Mouse (Mus musculus): ENCODE measurements at regions not wholly inside any gene's neighbourhood (a gene's known extent, or its start where the extent isn't known, plus 50 kb on each side); places are given as distances from the start of the nearest gene placed in this dataset.

DNA sequence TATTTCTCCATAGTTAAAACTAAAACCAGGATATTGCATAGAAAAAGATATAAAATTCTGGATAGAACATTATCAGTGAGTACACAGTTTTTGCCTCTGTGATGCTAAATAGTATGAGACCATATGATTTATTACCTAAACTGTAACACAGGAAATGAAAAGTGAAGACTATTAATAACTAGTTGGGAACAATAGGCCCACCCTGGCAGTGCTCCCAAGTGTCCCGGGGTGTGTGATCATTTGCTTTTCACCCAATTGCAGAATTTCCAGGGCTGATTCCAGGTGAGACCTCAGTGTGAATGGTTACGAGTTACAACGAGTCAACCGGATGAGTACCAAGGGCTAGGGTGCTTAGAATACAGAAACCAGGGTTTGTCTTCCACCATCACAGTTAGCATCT, 172.6 kb upstream of the Tars start:
- Histone ChIP-seq H3K4me2 (replicated peaks; ENCODE audit: low read depth, low read length) (no peak overlapping the region), H3K4me1 (ENCODE audit: insufficient read depth, low read depth, low read length) (no peaks in the 10 kb centered on the region), H3K9me3 (ENCODE audit: low read length) (no peaks in the 10 kb centered on the region), H3K27ac (ENCODE audit: low read length) (no peak overlapping the region), H3K36me3 (ENCODE audit: insufficient read depth, low read length) (no peaks in the 10 kb centered on the region), H3K9ac (replicated peaks; ENCODE audit: low read depth) (no peak overlapping the region), H3K27me3 (replicated peaks; ENCODE audit: insufficient read depth, low read length) (no peaks in the 10 kb centered on the region), H3K4me3 (ENCODE audit: low read depth, low read length) (no peak overlapping the region)
- TF ChIP-seq CTCF (IDR thresholded peaks at IDR 0.05): no peak
- TF ChIP-seq EP300 (IDR thresholded peaks at IDR 0.05): no peak
- DNase-seq (ENCODE audit: low spot score) (no peak), ATAC-seq (peak; percentile 37; the same call in 1 of the 2 replicates)
- WGBS: 65% methylated on average over 4 of the region's 4 CpGs

DNA sequence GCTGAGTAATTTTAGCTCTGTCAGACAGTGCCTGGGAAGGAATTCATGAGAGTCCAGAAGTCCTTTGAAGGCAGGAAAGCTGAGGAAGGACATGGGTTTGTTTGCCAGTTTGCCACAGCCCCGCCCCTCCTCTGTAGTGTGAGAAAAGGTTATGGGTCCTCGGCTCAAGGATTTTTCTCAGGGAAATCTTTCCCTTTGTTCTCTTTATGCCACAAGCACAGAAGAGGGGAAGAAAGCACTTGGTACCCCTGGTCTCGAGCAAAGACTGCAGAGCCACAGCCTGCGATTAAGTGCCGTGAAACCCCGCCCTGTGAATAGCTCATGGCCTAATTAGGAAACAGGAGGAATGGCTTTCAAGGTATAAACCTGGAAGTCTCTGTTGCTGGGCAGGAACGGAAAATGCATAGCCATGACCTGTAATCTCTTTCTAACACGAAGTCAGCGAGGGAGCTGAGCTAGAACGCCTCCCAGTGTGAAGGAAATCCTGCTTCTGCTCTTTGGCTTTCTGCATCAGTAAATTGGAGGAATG, 166.1 kb upstream of the Tars start:
- Histone ChIP-seq H3K27ac (ENCODE audit: low read length) (0 out of 2 replicates have a peak overlapping the region, but pooled peaks have one; percentile 11), H3K4me3 (ENCODE audit: low read depth, low read length) (no peak overlapping the region), H3K9ac (replicated peaks; ENCODE audit: low read depth) (no peak overlapping the region), H3K36me3 (ENCODE audit: insufficient read depth, low read length) (no peaks in the 10 kb centered on the region), H3K9me3 (ENCODE audit: low read length) (no peaks in the 10 kb centered on the region), H3K4me2 (replicated peaks; ENCODE audit: low read depth, low read length) (no peak overlapping the region; the same call in 1 of the 2 replicates), H3K4me1 (ENCODE audit: insufficient read depth, low read depth, low read length) (no peaks in the 10 kb centered on the region), H3K27me3 (replicated peaks; ENCODE audit: insufficient read depth, low read length) (no peaks in the 10 kb centered on the region)
- TF ChIP-seq EP300 (IDR thresholded peaks at IDR 0.05): 0 out of 2 replicates have a peak, but pooled peaks have one; percentile 11
- no peak for TF ChIP-seq CTCF (IDR thresholded peaks at IDR 0.05)
- DNase-seq (ENCODE audit: low spot score): peak; percentile 19
- peak; percentile 52 for ATAC-seq
- WGBS: 23% methylated on average over 10 of the region's 10 CpGs

DNA sequence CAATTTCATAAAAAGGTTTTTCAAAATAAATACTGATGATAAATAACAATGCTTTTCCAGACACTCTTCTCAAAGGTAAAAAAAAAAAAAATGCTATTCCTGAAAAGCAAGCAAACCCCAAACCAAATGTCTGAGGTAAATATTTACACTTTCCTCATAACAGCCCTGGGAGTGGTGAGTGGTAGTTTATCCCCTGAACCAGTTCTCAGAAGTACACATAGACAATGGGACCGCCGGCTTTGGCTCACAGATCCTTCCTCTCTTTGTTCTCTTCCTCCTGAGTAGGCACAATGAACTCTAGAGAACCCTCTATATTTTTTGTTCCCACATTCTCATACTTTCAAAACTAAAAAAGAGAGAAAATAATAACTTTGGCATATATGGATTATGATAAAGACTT, 153.1 kb upstream of the Tars start:
- DNase-seq (ENCODE audit: low spot score) (peak; percentile 42), ATAC-seq (peak; percentile 75)
- Histone ChIP-seq H3K4me3 (ENCODE audit: low read depth, low read length) (no peak overlapping the region), H3K27ac (ENCODE audit: low read length) (no peak overlapping the region), H3K4me1 (ENCODE audit: insufficient read depth, low read depth, low read length) (no peaks in the 10 kb centered on the region), H3K9ac (replicated peaks; ENCODE audit: low read depth) (no peak overlapping the region), H3K4me2 (replicated peaks; ENCODE audit: low read depth, low read length) (no peak overlapping the region), H3K27me3 (replicated peaks; ENCODE audit: insufficient read depth, low read length) (no peaks in the 10 kb centered on the region), H3K9me3 (ENCODE audit: low read length) (no peaks in the 10 kb centered on the region), H3K36me3 (ENCODE audit: insufficient read depth, low read length) (no peaks in the 10 kb centered on the region)
- WGBS: 38% methylated on average over 2 of the region's 2 CpGs
- no peak for TF ChIP-seq CTCF (IDR thresholded peaks at IDR 0.05)
- TF ChIP-seq EP300 (IDR thresholded peaks at IDR 0.05): peak; percentile 69

- no peaks in the 10 kb centered on the region for H3K27me3 ChIP-seq (replicated peaks; ENCODE audit: insufficient read depth, low read length)
- no peaks in the 10 kb centered on the region for H3K9me3 ChIP-seq (ENCODE audit: low read length)
- WGBS: 96% methylated on average over 1 of the region's 1 CpGs
- no peak overlapping the region for H3K4me3 ChIP-seq (ENCODE audit: low read depth, low read length)
- ATAC-seq: peak; percentile 26; the same call in 1 of the 2 replicates
- no peaks in the 10 kb centered on the region for H3K36me3 ChIP-seq (ENCODE audit: insufficient read depth, low read length)
- H3K4me1 ChIP-seq (ENCODE audit: insufficient read depth, low read depth, low read length): no peaks in the 10 kb centered on the region
- no peak overlapping the region for H3K9ac ChIP-seq (replicated peaks; ENCODE audit: low read depth)
- H3K4me2 ChIP-seq (replicated peaks; ENCODE audit: low read depth, low read length): no peak overlapping the region
- H3K27ac ChIP-seq (ENCODE audit: low read length): no peak overlapping the region
- no peak for DNase-seq (ENCODE audit: low spot score)
- TF ChIP-seq CTCF (IDR thresholded peaks at IDR 0.05): no peak
- TF ChIP-seq EP300 (IDR thresholded peaks at IDR 0.05): 0 out of 2 replicates have a peak, but pooled peaks have one; percentile 8
Observed at GRCm38 (mm10) chr15:11552110-11552509, 152.6 kb upstream of the Tars start.

GRCm38 (mm10) chr15:11539485-11539884, 140.0 kb upstream of the Tars start:
- H3K9me3 ChIP-seq (ENCODE audit: low read length): no peaks in the 10 kb centered on the region
- H3K27me3 ChIP-seq (replicated peaks; ENCODE audit: insufficient read depth, low read length): no peaks in the 10 kb centered on the region
- 41% methylated on average over 3 of the region's 3 CpGs for WGBS
- no peak overlapping the region for H3K27ac ChIP-seq (ENCODE audit: low read length)
- no peak overlapping the region for H3K4me3 ChIP-seq (ENCODE audit: low read depth, low read length)
- H3K4me2 ChIP-seq (replicated peaks; ENCODE audit: low read depth, low read length): no peak overlapping the region
- TF ChIP-seq CTCF (IDR thresholded peaks at IDR 0.05): no peak
- no peak for TF ChIP-seq EP300 (IDR thresholded peaks at IDR 0.05)
- no peak overlapping the region for H3K9ac ChIP-seq (replicated peaks; ENCODE audit: low read depth)
- H3K36me3 ChIP-seq (ENCODE audit: insufficient read depth, low read length): no peaks in the 10 kb centered on the region
- ATAC-seq (no peak), DNase-seq (ENCODE audit: low spot score) (peak; percentile 35)
- H3K4me1 ChIP-seq (ENCODE audit: insufficient read depth, low read depth, low read length): no peaks in the 10 kb centered on the region

GRCm38 (mm10) chr15:11536076-11536620, 136.7 kb upstream of the Tars start:
- no peaks in the 10 kb centered on the region for H3K27me3 ChIP-seq (replicated peaks; ENCODE audit: insufficient read depth, low read length)
- no peak overlapping the region for H3K9ac ChIP-seq (replicated peaks; ENCODE audit: low read depth)
- no peaks in the 10 kb centered on the region for H3K4me1 ChIP-seq (ENCODE audit: insufficient read depth, low read depth, low read length)
- 47% methylated on average over 7 of the region's 7 CpGs for WGBS
- no peak overlapping the region for H3K4me3 ChIP-seq (ENCODE audit: low read depth, low read length)
- H3K4me2 ChIP-seq (replicated peaks; ENCODE audit: low read depth, low read length): no peak overlapping the region
- DNase-seq (ENCODE audit: low spot score): peak; percentile 31
- TF ChIP-seq EP300 (IDR thresholded peaks at IDR 0.05) (no peak), CTCF (IDR thresholded peaks at IDR 0.05) (no peak)
- H3K36me3 ChIP-seq (ENCODE audit: insufficient read depth, low read length): no peaks in the 10 kb centered on the region
- no peak for ATAC-seq
- no peaks in the 10 kb centered on the region for H3K9me3 ChIP-seq (ENCODE audit: low read length)
- no peak overlapping the region for H3K27ac ChIP-seq (ENCODE audit: low read length)
